In genomic region chr11:86016242-86016641, GRCm38 (mm10) we compare ENCODE assay signal across 19 mouse cellular contexts.
A peak's percentile ranks its signal among the peaks of the same experiment; 100 is the strongest.
DNase-seq lines count a peak whose midpoint lies in the region; ATAC-seq and TF ChIP-seq lines count a peak whose summit lies in the region.
"Had no signal": no experiment of that assay in that cellular context is flagged by ENCODE, and none has a peak within 500 bp of the region (broad histone marks: within the 10 kb centered on the region; RNA-seq: fewer than 3 reads in every experiment).

No protein-coding gene starts in this region.

- H3K27ac ChIP-seq in lung, embryonic 14.5 days (ENCODE audit: low read depth): no peak overlapping the region
- peak overlapping the region; percentile 63 for H3K27ac ChIP-seq in limb, embryonic 10.5 days
- H3K27ac ChIP-seq in limb, embryonic 14.5 days (replicated peaks; ENCODE audit: low read depth, low read length): no peak overlapping the region
- H3K27ac ChIP-seq: embryonic facial prominence, embryonic 13.5 days; forebrain, embryonic 12.5 days; heart, adult 2 months; heart, embryonic 15.5 days; hindbrain, embryonic 10.5 days had no signal

- no peak for DNase-seq in lung, embryonic 14.5 days
- no peak for DNase-seq in lung, adult 18-20 months
- peak; percentile 82 for DNase-seq in hindlimb bud, embryonic 11.5 days (ENCODE audit: extremely low spot score, low read depth, low spot score)
- peak; percentile 56 for DNase-seq in limb, embryonic 10.5 days (ENCODE audit: low spot score)
- no peak for DNase-seq in limb, embryonic 14.5 days (ENCODE audit: low spot score)
- DNase-seq in spleen, adult 12 weeks (ENCODE audit: low spot score): no peak
- DNase-seq: adrenal gland, adult 2 months; adrenal gland, postnatal 25 days; cerebellum, adult 18-20 months; cerebellum, adult 9-11 months; cerebellum, postnatal 36 days; forebrain, postnatal 0 days; gastrocnemius, postnatal 14 days; heart, adult 2 months had no signal

- no peak overlapping the region for H3K9ac ChIP-seq in lung, embryonic 14.5 days
- H3K9ac ChIP-seq in limb, embryonic 14.5 days (ENCODE audit: low read depth, low read length, severe bottlenecking): no peak overlapping the region
- H3K9ac ChIP-seq: embryonic facial prominence, embryonic 13.5 days; forebrain, embryonic 12.5 days; forebrain, postnatal 0 days; heart, embryonic 15.5 days had no signal

- H3K9me3 ChIP-seq in lung, embryonic 14.5 days (ENCODE audit: low read depth, low read length): no peaks in the 10 kb centered on the region
- H3K9me3 ChIP-seq in limb, embryonic 10.5 days (replicated peaks): no peaks in the 10 kb centered on the region
- no peaks in the 10 kb centered on the region for H3K9me3 ChIP-seq in limb, embryonic 14.5 days (ENCODE audit: control insufficient read depth, low read length)
- H3K9me3 ChIP-seq: embryonic facial prominence, embryonic 13.5 days; forebrain, embryonic 12.5 days; heart, embryonic 15.5 days; hindbrain, embryonic 10.5 days had no signal

- no peak for TF ChIP-seq POLR2A in limb, embryonic 14.5 days (IDR thresholded peaks at IDR 0.05; ENCODE audit: borderline replicate concordance, extremely low read depth, insufficient read depth, insufficient read length)

- no peaks in the 10 kb centered on the region for H3K27me3 ChIP-seq in lung, embryonic 14.5 days (ENCODE audit: insufficient read depth, low read length)
- 0 out of 2 replicates have a peak, but pooled peaks cover 3% of the 10 kb centered on the region for H3K27me3 ChIP-seq in limb, embryonic 10.5 days (ENCODE audit: low read depth, poor library complexity, severe bottlenecking)
- H3K27me3 ChIP-seq in limb, embryonic 14.5 days (ENCODE audit: control insufficient read depth, insufficient read depth, low read length): no peaks in the 10 kb centered on the region
- H3K27me3 ChIP-seq: embryonic facial prominence, embryonic 13.5 days; heart, embryonic 15.5 days had no signal

- 37% methylated on average over 11 of the region's 11 CpGs for WGBS in lung, embryonic 14.5 days
- 31% methylated on average over 11 of the region's 11 CpGs for WGBS in limb, embryonic 10.5 days
- WGBS in limb, embryonic 14.5 days: 22% methylated on average over 11 of the region's 11 CpGs

- no peak for ATAC-seq in lung, embryonic 14.5 days (ENCODE audit: insufficient read depth)
- no peak for ATAC-seq in limb, embryonic 14.5 days (ENCODE audit: low FRiP score, low read depth)
- ATAC-seq: forebrain, postnatal 0 days had no signal

- H3K4me2 ChIP-seq in lung, embryonic 14.5 days: peak overlapping the region; percentile 8; the same call in 1 of the 2 replicates
- 0 out of 2 replicates have a peak overlapping the region, but pooled peaks have one; percentile 9 for H3K4me2 ChIP-seq in limb, embryonic 14.5 days (replicated peaks; ENCODE audit: low read depth, low read length, severe bottlenecking)
- H3K4me2 ChIP-seq: embryonic facial prominence, embryonic 13.5 days; forebrain, embryonic 12.5 days; heart, embryonic 11.5 days; heart, embryonic 15.5 days had no signal

- no peak overlapping the region for H3K4me3 ChIP-seq in lung, embryonic 14.5 days (ENCODE audit: low read depth, low read length)
- peak overlapping the region; percentile 23 for H3K4me3 ChIP-seq in limb, embryonic 10.5 days
- no peak overlapping the region for H3K4me3 ChIP-seq in limb, embryonic 14.5 days (replicated peaks; ENCODE audit: low read length)
- H3K4me3 ChIP-seq: embryonic facial prominence, embryonic 13.5 days; forebrain, embryonic 12.5 days; heart, adult 2 months; heart, embryonic 15.5 days; hindbrain, embryonic 10.5 days had no signal

- H3K4me1 ChIP-seq in lung, embryonic 14.5 days (ENCODE audit: insufficient read depth): no peaks in the 10 kb centered on the region
- H3K4me1 ChIP-seq in limb, embryonic 10.5 days: peaks cover 29% of the 10 kb centered on the region
- peaks cover 7% of the 10 kb centered on the region; the same call in 1 of the 2 replicates for H3K4me1 ChIP-seq in limb, embryonic 14.5 days (ENCODE audit: control insufficient read depth, insufficient read depth, low read length)
- H3K4me1 ChIP-seq: embryonic facial prominence, embryonic 13.5 days; forebrain, embryonic 12.5 days; heart, embryonic 15.5 days had no signal

- no peak for TF ChIP-seq CTCF in lung, embryonic 14.5 days (IDR thresholded peaks at IDR 0.05; ENCODE audit: low read depth)

- no peaks in the 10 kb centered on the region for H3K36me3 ChIP-seq in lung, embryonic 14.5 days (ENCODE audit: insufficient read depth)
- H3K36me3 ChIP-seq in limb, embryonic 10.5 days: no peaks in the 10 kb centered on the region
- H3K36me3 ChIP-seq in limb, embryonic 14.5 days (ENCODE audit: control insufficient read depth, insufficient read depth, low read length): no peaks in the 10 kb centered on the region
- H3K36me3 ChIP-seq: embryonic facial prominence, embryonic 13.5 days; forebrain, embryonic 12.5 days; heart, embryonic 15.5 days; hindbrain, embryonic 10.5 days had no signal

Comparison
In these comparisons a context has a peak if more than half of its experiments do, and no peak if none do; other contexts are left out.
1. DNase-seq: peak in hindlimb bud, embryonic 11.5 days (single experiment) and limb, embryonic 10.5 days (single experiment); none in lung, embryonic 14.5 days (single experiment), lung, adult 18-20 months (0 of 2), limb, embryonic 14.5 days (single experiment) and spleen, adult 12 weeks (single experiment).